Mouse (Mus musculus): Measurements from ENCODE around the gene Cttnbp2.
A peak's percentile ranks its signal among the peaks of the same experiment; 100 is the strongest.
"Not testable (repeated sequence)": the region's sequence is repeated elsewhere in the genome, so short reads cannot be mapped to it uniquely, and the experiment has no call there.

The Cttnbp2 gene

GRCm38 (mm10) chr6:18415961-18416360, 98.7 kb downstream of the Cttnbp2 start:
- DNase-seq (ENCODE audit: low spot score), result no peak

DNA sequence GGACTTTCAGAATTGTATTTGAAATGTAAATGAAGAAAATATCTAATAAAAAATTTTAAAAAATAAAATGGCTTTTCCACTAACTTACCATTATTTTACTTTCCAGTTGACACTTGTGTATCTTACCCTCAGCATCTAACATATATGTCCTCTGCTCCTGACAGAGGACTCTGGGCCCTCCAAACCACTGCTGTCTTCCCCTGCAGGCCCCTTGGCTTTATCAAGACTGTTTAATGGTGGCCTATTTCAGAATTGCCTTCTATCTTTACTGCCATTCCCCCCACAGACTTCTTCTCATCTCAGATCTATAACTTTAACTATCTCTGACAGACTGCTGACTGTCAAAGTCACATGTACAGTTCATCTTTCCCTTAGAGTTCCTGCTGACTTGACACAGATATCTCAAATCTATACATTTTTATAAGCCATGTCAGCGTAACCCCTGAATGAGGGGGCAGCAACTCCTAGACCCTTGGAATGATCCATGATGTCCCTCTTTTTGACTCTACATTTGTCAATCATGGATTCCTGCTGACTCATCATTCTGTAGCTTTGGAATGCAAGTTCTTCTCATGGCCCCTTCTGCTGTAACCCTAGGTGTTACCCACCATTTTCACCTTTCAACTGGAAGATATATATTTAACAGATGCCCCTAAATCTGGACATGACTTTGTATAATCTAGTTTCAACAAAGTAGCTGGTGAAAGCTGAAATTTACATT, 103.0 kb downstream of the Cttnbp2 start:
- DNase-seq (ENCODE audit: low spot score), result no peak

- no peak for DNase-seq (ENCODE audit: low spot score)
These were observed 106.2 kb downstream of the Cttnbp2 start for GRCm38 (mm10) chr6:18408445-18408844.

DNA sequence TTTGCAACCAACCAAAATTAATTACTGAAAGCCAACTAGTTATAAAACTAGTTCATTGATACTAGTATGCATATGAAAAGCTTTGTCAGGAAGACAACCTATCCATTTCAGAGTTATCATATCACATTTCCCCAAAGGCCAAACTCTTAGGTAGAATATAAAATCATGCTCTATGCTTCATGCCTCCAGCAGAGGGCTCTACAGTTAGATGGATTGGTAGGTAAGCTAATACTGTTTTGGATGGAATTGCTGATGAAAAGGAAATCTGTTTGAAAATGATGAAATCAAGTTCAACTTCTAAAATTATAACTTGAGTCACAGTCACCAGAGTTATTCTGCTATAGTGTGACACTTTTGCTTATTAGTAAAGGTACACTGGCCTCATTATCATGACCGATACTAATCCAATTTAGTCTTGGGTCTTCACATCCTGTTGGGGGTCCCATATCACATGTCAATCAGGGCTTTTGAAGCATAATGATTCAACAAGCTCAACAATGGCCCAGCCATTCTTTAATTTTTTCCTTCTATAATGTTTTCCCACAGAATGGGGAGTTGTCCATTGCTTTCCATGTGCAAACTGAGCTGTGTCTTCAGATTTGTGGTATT, 113.5 kb downstream of the Cttnbp2 start:
- DNase-seq (ENCODE audit: low spot score), result no peak

GRCm38 (mm10) chr6:18381380-18381779, 133.3 kb downstream of the Cttnbp2 start:
- DNase-seq (ENCODE audit: low spot score), result no peak

DNA sequence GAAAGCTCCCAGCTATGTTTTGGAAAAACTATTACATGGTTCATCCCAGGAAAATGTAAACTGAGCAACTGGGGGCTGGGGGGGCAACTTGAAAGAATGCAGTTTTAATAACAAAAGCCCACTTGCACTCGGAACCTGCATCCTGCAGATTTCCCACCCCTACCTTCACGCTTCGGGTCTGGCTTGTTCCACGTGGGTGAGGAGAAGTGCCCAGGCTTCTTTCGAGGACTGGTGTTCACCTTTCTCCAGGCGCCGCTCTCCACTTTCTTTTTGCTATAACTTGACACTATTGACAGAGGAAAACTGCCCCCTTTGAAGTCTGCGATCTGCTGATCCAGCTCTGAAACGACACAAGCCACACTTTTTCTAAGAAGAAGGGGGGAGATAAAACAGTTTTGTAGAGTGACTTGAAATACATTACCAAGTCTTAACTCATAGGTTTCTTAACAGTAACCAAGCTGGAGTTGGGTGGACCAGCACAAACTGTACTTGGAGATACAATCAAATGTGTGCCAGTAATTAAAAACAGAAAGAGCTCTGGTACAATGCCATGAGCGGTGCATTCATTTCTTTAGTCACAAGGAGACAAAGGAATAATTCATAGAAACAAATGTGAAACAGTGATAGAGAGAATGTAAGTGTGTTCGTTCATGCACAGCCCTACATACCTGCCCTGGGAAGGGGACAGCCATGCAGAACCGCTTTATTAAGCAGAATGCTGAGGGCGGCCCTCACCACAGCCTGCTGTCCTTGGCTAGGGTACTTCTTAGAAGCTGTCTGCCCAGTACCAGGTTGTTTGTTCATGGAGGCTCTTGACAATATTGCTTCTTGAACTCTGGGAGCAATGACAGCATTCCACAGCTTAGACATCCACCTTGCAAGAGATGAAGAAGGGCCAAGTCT, 134.1 kb downstream of the Cttnbp2 start:
- DNase-seq (ENCODE audit: low spot score), result no peak

GRCm38 (mm10) chr6:18377755-18378154, 136.9 kb downstream of the Cttnbp2 start:
- DNase-seq (ENCODE audit: low spot score), result not testable (repeated sequence)

- DNase-seq (ENCODE audit: low spot score), result no peak
These were observed 139.9 kb downstream of the Cttnbp2 start for GRCm38 (mm10) chr6:18374744-18375143.

GRCm38 (mm10) chr6:18373652-18374051, 141.0 kb downstream of the Cttnbp2 start:
- no peak for DNase-seq (ENCODE audit: low spot score)

DNA sequence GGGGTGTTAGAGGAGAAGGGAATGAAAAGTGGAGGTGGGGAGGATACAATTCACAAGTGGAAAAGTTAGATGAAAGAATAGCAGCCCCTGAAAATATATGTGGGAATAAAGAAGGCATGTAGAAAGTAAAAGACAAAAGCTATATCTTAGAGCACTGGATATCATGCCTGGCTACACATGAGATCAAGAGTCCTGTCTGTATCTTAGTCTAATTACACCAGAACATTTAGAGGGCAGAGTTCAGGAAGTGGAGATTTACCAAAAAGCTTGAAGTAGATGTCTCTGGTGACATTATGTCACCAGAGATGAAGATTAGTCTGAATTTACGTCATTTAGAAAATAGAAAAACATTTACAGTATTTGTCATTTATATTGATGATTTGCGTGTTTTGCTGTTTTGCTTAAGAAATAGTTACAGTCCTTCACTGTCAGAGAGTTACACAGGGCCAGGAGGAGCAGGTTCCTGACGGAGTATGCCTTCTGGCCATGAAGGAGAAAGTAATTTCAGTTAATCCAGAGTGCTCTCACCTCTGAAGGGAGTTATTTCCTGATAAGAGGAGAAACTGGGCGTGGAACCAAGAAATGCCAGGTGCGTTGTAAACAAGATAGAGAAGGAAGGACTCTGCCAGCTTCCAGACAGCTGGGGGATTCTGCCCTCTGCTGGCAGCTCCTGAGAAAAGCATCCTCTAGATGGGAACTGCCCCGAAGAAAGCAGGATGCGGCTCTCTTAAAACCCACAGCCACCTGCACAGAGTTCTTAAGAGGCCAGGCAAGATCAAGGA, 142.0 kb downstream of the Cttnbp2 start:
- DNase-seq (ENCODE audit: low spot score), result peak; percentile 47

DNA sequence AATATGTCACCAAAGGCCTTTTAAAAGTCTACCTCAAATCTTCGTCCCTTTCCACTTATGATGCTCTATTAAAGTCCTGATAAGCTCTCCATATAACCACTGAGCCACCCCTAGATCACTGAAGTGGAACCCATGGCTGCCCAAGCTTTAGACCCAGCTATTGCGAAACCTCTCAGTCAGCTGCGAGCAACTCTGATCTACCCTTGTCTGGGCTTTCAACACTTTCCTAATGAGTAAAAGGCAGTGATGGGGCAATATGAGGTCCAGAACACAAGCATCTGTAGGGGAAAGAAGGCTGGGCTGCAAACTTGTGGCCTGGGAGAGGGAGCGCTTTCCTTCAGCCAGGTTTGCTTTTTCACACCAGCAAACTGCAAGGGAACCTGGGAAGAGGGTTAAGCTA, 144.9 kb downstream of the Cttnbp2 start:
- DNase-seq (ENCODE audit: low spot score), result no peak

GRCm38 (mm10) chr6:18369054-18369453, 145.6 kb downstream of the Cttnbp2 start:
- DNase-seq (ENCODE audit: low spot score), result no peak

DNA sequence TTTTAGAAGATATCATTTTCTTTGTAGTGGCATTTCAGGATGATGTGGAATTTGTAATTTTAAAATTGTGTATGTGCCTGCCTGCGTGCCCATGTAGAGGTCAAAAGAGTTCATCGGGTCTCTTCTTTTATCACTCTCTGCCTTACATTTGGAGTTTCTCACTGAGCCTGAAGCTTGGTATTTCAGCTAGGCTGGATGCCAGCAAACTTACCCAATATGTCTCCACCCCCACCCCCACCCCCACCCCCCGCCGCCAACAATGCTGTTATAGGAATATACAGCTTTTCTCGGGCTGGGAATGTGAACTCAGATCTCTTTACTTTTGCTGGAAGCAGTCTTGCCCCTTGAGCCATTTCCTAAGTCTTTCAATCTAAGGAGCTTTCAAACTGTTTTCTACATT, 152.4 kb downstream of the Cttnbp2 start:
- no peak for DNase-seq (ENCODE audit: low spot score)

DNA sequence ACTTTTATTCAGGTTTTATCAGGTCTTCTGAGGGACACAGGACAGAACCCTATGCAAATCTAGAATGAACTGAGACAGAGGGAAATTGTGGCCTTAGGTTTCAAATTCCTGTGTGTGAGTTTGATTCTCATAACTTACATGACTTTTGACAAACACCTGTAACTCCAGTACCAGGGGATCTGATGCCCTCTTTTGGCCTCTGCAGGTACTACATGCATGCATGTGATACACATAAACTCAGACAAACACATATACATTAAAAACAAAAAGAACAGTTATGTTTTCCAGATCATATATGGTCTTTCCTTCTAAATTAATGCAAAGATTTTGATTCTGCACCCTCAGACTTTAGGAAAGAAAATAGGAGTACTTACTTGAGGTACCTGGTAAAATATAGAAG, 153.7 kb downstream of the Cttnbp2 start:
- DNase-seq (ENCODE audit: low spot score), result no peak

- no peak for DNase-seq (ENCODE audit: low spot score)
These were observed 154.5 kb downstream of the Cttnbp2 start for GRCm38 (mm10) chr6:18360154-18360553.

GRCm38 (mm10) chr6:18349153-18349858, 165.3 kb downstream of the Cttnbp2 start:
- DNase-seq (ENCODE audit: low spot score), result no peak

- no peak for DNase-seq (ENCODE audit: low spot score)
These were observed 170.4 kb downstream of the Cttnbp2 start for GRCm38 (mm10) chr6:18344272-18344671.

GRCm38 (mm10) chr6:18338307-18338706, 176.3 kb downstream of the Cttnbp2 start:
- DNase-seq (ENCODE audit: low spot score), result no peak

- DNase-seq (ENCODE audit: low spot score), result no peak
These were observed 179.2 kb downstream of the Cttnbp2 start for GRCm38 (mm10) chr6:18335393-18335792.

DNA sequence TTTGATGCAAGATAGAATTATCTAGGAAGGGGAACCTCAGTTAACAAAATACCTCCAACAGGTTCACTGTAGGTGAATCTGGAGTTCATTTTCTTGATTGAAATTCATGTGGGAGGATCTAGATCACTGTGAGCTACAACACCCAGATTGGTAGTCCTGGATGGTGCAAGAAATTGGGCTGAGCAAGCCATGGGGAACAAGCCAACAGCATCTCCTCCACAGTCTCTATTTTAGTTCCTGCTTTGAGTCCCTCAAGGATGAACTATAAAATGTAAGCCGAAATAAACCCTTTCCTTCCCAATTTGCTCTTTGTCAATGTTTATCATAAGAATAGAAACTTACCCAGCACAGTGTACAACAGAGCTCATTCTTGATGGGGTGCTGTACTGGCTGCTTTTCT, 191.7 kb downstream of the Cttnbp2 start:
- no peak for DNase-seq (ENCODE audit: low spot score)
